Mouse (Mus musculus) kidney, embryonic 15.5 days (tissue): ENCODE measurements at regions not wholly inside any gene's neighbourhood (a gene's known extent, or its start where the extent isn't known, plus 50 kb on each side); places are given as distances from the start of the nearest gene placed in this dataset.

ENCODE experiments used
- ATAC-seq: fragments of 200-750 bp; cut with Nextera tagmentation; replicated peaks from 2 replicates; pipeline ENCODE4 v1.8.0; 2017; ENCODE audit warnings: moderate TSS enrichment; ENCODE audit not compliant: low FRiP score
- H3K27ac ChIP-seq: fragments of 300-500 bp; sonication (generic); 2 replicates; pipeline ENCODE4 v1.5.1; 2015; ENCODE audit warnings: mild to moderate bottlenecking, inconsistent platforms
- H3K27me3 ChIP-seq: fragments of 300-500 bp; sonication (generic); 2 replicates; pipeline ENCODE4 v1.6.1; 2015; ENCODE audit warnings: inconsistent platforms
- H3K36me3 ChIP-seq: fragments of 300-500 bp; sonication (generic); 2 replicates; pipeline ENCODE4 v1.6.1; 2015; ENCODE audit warnings: inconsistent platforms
- H3K4me1 ChIP-seq: fragments of 300-500 bp; sonication (generic); 2 replicates; pipeline ENCODE4 v1.6.1; 2015; ENCODE audit warnings: inconsistent platforms
- H3K4me2 ChIP-seq: fragments of 300-500 bp; sonication (generic); 2 replicates; pipeline ENCODE4 v1.6.1; 2015; ENCODE audit warnings: moderate library complexity, mild to moderate bottlenecking, inconsistent platforms
- H3K4me3 ChIP-seq: fragments of 300-500 bp; sonication (generic); replicated peaks from 2 replicates; pipeline ENCODE4 v1.5.1; 2015; ENCODE audit warnings: mild to moderate bottlenecking, inconsistent platforms
- H3K9ac ChIP-seq: fragments of 300-500 bp; sonication (generic); 2 replicates; pipeline ENCODE4 v1.6.1; 2015; ENCODE audit warnings: mild to moderate bottlenecking, inconsistent platforms
- H3K9me3 ChIP-seq: fragments of 300-500 bp; sonication (generic); replicated peaks from 2 replicates; pipeline ENCODE4 v1.6.1; 2016; ENCODE audit warnings: inconsistent platforms
- WGBS: fragments of 180-500 bp; shearing (Covaris S2); methylation state at CpG from one replicate; pipeline ENCODE4 v1.1.7; 2015; ENCODE audit warnings: mixed read lengths; 5-methylcytosine and 5-hydroxymethylcytosine counted together

DNA sequence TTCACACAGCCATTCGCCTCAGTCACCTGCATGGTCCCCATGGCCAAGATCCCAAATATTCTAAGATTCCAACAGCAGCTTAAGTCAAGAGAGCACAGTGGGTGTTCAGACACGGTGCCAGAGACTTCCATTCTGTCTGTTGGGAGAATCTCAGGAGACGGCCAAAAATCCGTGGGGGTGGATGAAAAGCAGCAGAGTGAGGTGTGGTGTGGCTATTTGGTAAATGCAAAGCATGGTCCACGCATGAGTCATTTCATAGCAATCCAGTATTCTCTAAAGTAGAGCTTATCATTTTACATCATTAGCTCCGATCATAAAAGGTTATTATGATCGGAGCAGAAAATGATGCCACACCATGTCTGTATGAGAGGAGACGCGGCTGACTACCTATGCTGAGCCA is 161.1 kb downstream of the Efnb2 start:
- Histone ChIP-seq H3K4me1 (peaks cover 8% of the 10 kb centered on the region), H3K4me2 (no peak overlapping the region), H3K36me3 (no peaks in the 10 kb centered on the region), H3K27me3 (peaks cover 26% of the 10 kb centered on the region), H3K9ac (no peak overlapping the region), H3K4me3 (no peak overlapping the region), H3K27ac (no peak overlapping the region), H3K9me3 (no peaks in the 10 kb centered on the region)
- no peak for ATAC-seq
- WGBS, result 91% methylated on average over 9 of the region's 9 CpGs

GRCm38 (mm10) chr8:8498753-8499152 is 162.3 kb downstream of the Efnb2 start:
- 34% methylated on average over 5 of the region's 5 CpGs for WGBS

GRCm38 (mm10) chr8:8495472-8495871 is 165.6 kb downstream of the Efnb2 start:
- H3K36me3 ChIP-seq, result no peaks in the 10 kb centered on the region
- no peak overlapping the region for H3K27ac ChIP-seq
- 87% methylated on average over 7 of the region's 7 CpGs for WGBS
- no peak overlapping the region for H3K4me2 ChIP-seq
- peaks cover 15% of the 10 kb centered on the region for H3K4me1 ChIP-seq
- no peaks in the 10 kb centered on the region for H3K9me3 ChIP-seq
- H3K9ac ChIP-seq, result no peak overlapping the region
- H3K4me3 ChIP-seq, result no peak overlapping the region
- peaks cover 23% of the 10 kb centered on the region for H3K27me3 ChIP-seq
- ATAC-seq, result no peak

More at GRCm38 (mm10) chr8:8498753-8499152, 162.3 kb downstream of the Efnb2 start:
- Histone ChIP-seq H3K27me3 (peaks cover 26% of the 10 kb centered on the region), H3K27ac (no peak overlapping the region), H3K9ac (no peak overlapping the region), H3K36me3 (no peaks in the 10 kb centered on the region), H3K4me2 (no peak overlapping the region), H3K4me3 (no peak overlapping the region), H3K9me3 (no peaks in the 10 kb centered on the region), H3K4me1 (peaks cover 8% of the 10 kb centered on the region)
- no peak for ATAC-seq

GRCm38 (mm10) chr8:8494281-8494680 is 166.8 kb downstream of the Efnb2 start:
- Histone ChIP-seq H3K27me3 (peaks cover 24% of the 10 kb centered on the region), H3K9me3 (no peaks in the 10 kb centered on the region), H3K9ac (no peak overlapping the region), H3K27ac (no peak overlapping the region), H3K4me3 (no peak overlapping the region), H3K4me2 (no peak overlapping the region), H3K36me3 (no peaks in the 10 kb centered on the region), H3K4me1 (peaks cover 26% of the 10 kb centered on the region)
- 93% methylated on average over 10 of the region's 10 CpGs for WGBS
- ATAC-seq, result no peak

GRCm38 (mm10) chr8:8491908-8492307 is 169.1 kb downstream of the Efnb2 start:
- H3K4me3 ChIP-seq, result no peak overlapping the region
- H3K36me3 ChIP-seq, result no peaks in the 10 kb centered on the region
- H3K27ac ChIP-seq, result no peak overlapping the region
- 87% methylated on average over 2 of the region's 2 CpGs for WGBS
- H3K9ac ChIP-seq, result no peak overlapping the region
- H3K27me3 ChIP-seq, result peaks cover 27% of the 10 kb centered on the region
- H3K9me3 ChIP-seq, result no peaks in the 10 kb centered on the region
- ATAC-seq, result no peak
- peaks cover 30% of the 10 kb centered on the region for H3K4me1 ChIP-seq
- no peak overlapping the region for H3K4me2 ChIP-seq

DNA sequence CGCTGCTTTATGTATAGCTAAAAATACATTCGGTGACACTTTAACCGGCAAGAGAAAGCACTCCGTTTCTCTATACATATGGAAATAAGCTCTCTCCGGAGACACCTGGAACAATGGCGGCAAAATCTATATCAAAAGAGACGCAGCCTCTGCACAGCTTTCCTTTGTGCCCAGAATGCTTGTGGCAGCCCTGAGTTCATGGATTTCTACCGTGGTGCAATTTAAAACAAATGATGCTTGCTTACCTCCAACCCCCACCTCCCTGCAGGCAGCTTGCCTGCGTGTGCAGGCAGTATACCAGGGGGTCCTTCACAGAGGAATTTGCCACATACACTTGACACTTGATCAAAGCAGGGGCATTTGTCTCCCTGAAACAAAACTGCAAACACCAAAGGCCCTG is 171.3 kb downstream of the Efnb2 start:
- H3K4me2 ChIP-seq, result no peak overlapping the region
- H3K27me3 ChIP-seq, result peaks cover 26% of the 10 kb centered on the region
- H3K4me3 ChIP-seq, result no peak overlapping the region
- 20% methylated on average over 9 of the region's 9 CpGs for WGBS
- H3K9ac ChIP-seq, result no peak overlapping the region
- no peak overlapping the region for H3K27ac ChIP-seq
- H3K36me3 ChIP-seq, result no peaks in the 10 kb centered on the region
- H3K9me3 ChIP-seq, result no peaks in the 10 kb centered on the region
- H3K4me1 ChIP-seq, result peaks cover 30% of the 10 kb centered on the region
- no peak for ATAC-seq

GRCm38 (mm10) chr8:8488695-8489571 is 172.1 kb downstream of the Efnb2 start:
- H3K36me3 ChIP-seq, result no peaks in the 10 kb centered on the region
- ATAC-seq, result peak; percentile 71

DNA sequence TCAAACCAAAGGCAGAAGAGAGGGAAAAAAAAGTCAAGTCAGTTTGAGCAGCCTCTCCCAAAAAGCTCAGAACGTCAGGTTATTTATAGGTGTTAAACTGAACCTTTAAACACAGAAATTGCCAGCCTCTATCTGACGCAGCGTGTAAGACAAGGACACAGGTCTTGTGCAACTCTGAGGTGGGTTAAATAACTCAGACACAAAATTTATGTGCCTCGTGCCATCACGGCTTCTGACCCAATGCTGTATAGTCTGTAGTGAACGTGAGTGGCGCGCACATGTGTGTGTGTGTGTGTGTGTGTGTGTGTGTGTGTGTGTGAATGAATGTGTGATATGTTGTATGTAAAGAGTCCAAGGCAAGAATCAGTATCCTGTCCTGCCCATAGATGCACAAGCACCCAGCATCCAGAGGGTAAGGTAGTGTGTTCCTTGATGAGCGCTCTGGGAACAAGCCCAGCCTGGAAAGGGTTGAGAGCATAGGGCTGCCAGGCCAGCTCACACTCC is 172.8 kb downstream of the Efnb2 start:
- 55% methylated on average over 9 of the region's 9 CpGs for WGBS
- H3K9me3 ChIP-seq, result no peaks in the 10 kb centered on the region
- H3K27ac ChIP-seq, result no peak overlapping the region
- peak overlapping the region; percentile 47 for H3K4me2 ChIP-seq
- H3K36me3 ChIP-seq, result no peaks in the 10 kb centered on the region
- no peak overlapping the region for H3K9ac ChIP-seq
- H3K27me3 ChIP-seq, result peaks cover 26% of the 10 kb centered on the region
- peaks cover 30% of the 10 kb centered on the region for H3K4me1 ChIP-seq
- H3K4me3 ChIP-seq, result no peak overlapping the region
- peak; percentile 76; the same call in 1 of the 2 replicates for ATAC-seq

More at GRCm38 (mm10) chr8:8488695-8489571, 172.1 kb downstream of the Efnb2 start:
- 15% methylated on average over 26 of the region's 26 CpGs for WGBS
- Histone ChIP-seq H3K4me2 (peak overlapping the region; percentile 47), H3K9ac (no peak overlapping the region), H3K4me1 (peaks cover 30% of the 10 kb centered on the region), H3K9me3 (no peaks in the 10 kb centered on the region), H3K27me3 (peaks cover 26% of the 10 kb centered on the region), H3K27ac (no peak overlapping the region), H3K4me3 (peak overlapping the region; percentile 9; the same call in 1 of the 2 replicates)

- Histone ChIP-seq H3K4me1 (peaks cover 30% of the 10 kb centered on the region), H3K9me3 (no peaks in the 10 kb centered on the region), H3K4me3 (no peak overlapping the region), H3K36me3 (no peaks in the 10 kb centered on the region), H3K27ac (no peak overlapping the region), H3K4me2 (no peak overlapping the region), H3K9ac (no peak overlapping the region), H3K27me3 (peaks cover 26% of the 10 kb centered on the region)
- WGBS, result 50% methylated on average over 5 of the region's 5 CpGs
- no peak for ATAC-seq
Measured at GRCm38 (mm10) chr8:8487706-8488105, 173.3 kb downstream of the Efnb2 start.

- Histone ChIP-seq H3K36me3 (no peaks in the 10 kb centered on the region), H3K9ac (no peak overlapping the region), H3K4me3 (no peak overlapping the region), H3K4me1 (peaks cover 30% of the 10 kb centered on the region), H3K9me3 (no peaks in the 10 kb centered on the region), H3K4me2 (no peak overlapping the region), H3K27me3 (peaks cover 26% of the 10 kb centered on the region), H3K27ac (no peak overlapping the region)
- no peak for ATAC-seq
- 83% methylated on average over 3 of the region's 3 CpGs for WGBS
Measured at GRCm38 (mm10) chr8:8486866-8487265, 174.2 kb downstream of the Efnb2 start.

GRCm38 (mm10) chr8:8485252-8485651 is 175.8 kb downstream of the Efnb2 start:
- no peak overlapping the region for H3K4me3 ChIP-seq
- H3K36me3 ChIP-seq, result no peaks in the 10 kb centered on the region
- H3K4me2 ChIP-seq, result no peak overlapping the region
- peaks cover 19% of the 10 kb centered on the region for H3K27me3 ChIP-seq
- H3K9ac ChIP-seq, result no peak overlapping the region
- H3K27ac ChIP-seq, result no peak overlapping the region
- 67% methylated on average over 3 of the region's 3 CpGs for WGBS
- no peak for ATAC-seq
- H3K4me1 ChIP-seq, result peaks cover 21% of the 10 kb centered on the region
- H3K9me3 ChIP-seq, result no peaks in the 10 kb centered on the region

DNA sequence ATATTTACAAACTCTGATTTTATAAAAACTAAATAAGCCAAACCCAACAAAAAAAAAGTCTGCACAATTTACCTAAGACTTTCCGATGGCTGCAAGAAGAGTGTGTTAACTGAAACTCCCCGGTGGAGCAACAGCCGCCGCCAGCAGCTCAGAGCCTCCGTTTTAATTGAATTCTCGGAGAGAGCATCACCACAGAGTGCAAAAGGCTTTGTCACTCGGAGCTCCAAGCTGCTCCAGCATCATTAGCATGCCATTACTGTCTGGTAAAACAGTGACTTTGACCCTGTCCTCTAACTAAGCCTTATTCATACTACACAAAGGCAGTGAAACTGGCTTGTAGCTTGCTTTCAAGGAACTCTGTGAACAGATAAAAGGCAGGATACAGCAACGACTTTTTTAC is 176.5 kb downstream of the Efnb2 start:
- Histone ChIP-seq H3K4me1 (peaks cover 14% of the 10 kb centered on the region), H3K9ac (no peak overlapping the region)

More for the DNA sequence above, 176.5 kb downstream of the Efnb2 start:
- ATAC-seq, result no peak
- peaks cover 14% of the 10 kb centered on the region for H3K27me3 ChIP-seq
- no peak overlapping the region for H3K4me3 ChIP-seq
- H3K9me3 ChIP-seq, result no peaks in the 10 kb centered on the region
- H3K4me2 ChIP-seq, result no peak overlapping the region
- H3K36me3 ChIP-seq, result no peaks in the 10 kb centered on the region
- WGBS, result 44% methylated on average over 8 of the region's 8 CpGs
- no peak overlapping the region for H3K27ac ChIP-seq
